Mouse (Mus musculus): Measurements from ENCODE around the gene Ncoa3.

Ncoa3 gene

DNA sequence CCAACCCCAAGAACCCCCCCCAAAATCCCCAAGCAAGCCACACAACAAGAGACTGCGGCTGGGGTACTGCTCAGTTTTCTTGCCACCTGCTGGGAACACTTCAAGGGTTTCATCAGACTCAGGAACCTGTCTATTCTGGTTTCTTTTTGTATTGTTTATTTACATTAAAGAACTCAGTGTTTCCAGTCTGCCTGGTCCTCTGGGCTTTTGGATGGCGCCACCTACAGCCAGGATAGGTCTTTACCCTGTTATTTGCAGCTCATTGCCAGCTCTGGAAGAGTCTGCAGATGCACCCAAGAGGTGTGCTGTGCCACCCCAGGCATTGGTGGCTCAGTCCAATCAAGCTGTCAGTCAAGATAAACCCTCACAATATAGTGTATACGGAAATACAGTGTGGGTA is 43.3 kb downstream of the Ncoa3 start:
- DNase-seq (ENCODE audit: low spot score), result no peak

- DNase-seq (ENCODE audit: low spot score), result no peak
These were observed 47.2 kb downstream of the Ncoa3 start for GRCm38 (mm10) chr2:166039681-166040080.

DNA sequence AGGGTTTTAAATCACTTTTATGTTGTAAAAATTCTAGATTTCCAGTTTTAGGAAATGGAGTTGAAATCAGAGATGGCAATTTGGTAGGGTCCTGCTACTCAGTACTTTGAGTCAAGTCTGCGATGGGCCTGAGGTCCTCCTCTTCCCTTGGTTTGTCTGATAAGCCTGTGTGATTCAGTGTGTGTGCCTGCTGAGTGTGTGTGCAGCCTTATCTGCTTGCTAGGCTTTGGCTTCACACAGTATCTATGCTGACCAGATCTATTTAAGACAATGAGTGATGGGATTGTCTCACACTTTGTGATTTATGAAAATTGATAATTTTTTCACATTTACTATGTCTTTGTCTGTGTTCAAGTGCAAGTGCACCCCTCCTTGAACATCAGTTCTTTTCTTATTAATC is 50.1 kb downstream of the Ncoa3 start:
- no peak for DNase-seq (ENCODE audit: low spot score)

DNA sequence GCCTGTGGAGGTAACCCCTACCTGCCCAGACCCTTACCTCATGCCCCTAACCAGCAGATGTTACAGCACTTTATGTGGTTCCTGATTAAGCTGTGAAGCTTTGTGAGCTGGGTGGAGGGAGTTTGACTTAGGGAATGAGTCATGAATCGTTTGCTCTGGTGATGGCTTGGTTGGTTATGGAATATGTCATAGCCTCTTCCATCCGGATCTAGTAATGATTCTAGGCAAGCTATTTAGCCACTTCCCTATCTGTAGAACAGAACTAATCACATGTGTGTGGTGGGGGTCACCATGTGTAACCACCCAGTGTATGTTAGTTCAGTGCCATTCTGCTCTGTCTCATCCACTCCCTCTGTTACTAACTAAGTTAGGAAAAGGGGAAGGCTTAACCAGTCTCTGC is 52.6 kb downstream of the Ncoa3 start:
- DNase-seq (ENCODE audit: low spot score), result no peak

DNA sequence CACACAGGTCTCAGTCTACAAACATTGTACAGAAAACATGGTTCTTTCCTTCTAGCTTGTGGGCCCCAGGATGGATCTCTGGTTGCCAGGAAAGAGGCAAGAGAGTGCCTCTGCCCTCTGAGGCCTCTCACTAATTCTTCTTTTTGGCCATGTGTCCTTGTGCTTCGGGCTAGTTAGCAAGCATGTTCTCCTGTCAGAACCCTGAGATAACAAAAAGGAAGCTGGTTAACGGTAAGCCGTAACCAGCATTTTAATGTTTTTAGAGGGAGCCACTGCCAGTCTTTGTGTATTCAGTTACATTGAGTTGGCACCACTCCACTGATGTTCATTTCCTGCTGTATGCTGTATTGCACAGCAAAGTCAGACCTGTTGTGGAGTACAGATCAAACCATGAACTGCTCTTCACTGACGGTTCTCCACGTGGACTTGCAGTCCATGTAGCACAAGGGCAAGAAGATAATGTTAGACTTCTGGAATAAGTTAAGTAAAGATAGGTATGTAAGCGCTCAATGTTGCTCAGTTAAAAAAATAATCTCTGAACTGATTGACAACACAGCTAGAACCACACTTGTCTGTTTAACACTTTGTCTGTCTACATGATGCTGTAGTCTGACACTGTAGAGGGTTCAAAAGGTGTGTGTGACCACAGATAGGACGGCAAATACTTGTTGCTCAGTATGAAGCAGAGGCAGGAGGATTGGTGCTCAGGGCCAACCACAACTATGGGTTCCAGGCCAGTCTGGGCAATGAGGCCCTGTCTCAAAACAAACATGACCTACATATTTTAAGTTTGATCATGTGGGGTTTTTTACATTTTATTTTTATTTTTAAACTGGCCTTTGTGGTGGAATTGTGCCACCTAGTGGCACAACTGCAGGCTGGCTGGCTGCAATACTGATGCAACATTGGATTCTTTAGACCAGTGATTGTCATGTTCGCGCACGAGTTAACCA is 53.4 kb downstream of the Ncoa3 start:
- DNase-seq (ENCODE audit: low spot score), result no peak

GRCm38 (mm10) chr2:166047931-166048330 is 55.5 kb downstream of the Ncoa3 start:
- no peak for DNase-seq (ENCODE audit: low spot score)

DNA sequence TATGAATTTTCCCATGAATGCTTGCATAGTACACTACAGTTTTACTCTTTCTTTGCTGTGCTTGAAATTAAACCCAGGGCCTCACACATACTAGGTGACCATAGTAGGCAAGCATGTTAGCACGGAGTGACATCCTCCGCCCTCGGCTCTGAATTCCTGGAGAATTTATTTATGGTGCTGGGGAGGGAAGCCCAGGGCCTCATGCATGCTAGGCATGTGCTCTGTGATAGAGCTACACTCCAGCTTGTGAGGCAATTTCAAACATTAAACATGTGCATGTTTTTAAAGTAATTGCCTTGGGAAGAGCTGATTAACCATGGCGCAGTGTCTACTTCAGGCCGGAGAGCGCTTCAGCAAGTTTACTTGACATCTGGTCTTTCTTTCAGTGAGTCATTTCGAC is 56.4 kb downstream of the Ncoa3 start:
- no peak for DNase-seq (ENCODE audit: low spot score)

GRCm38 (mm10) chr2:166051421-166051820 is 59.0 kb downstream of the Ncoa3 start:
- no peak for DNase-seq (ENCODE audit: low spot score)

DNA sequence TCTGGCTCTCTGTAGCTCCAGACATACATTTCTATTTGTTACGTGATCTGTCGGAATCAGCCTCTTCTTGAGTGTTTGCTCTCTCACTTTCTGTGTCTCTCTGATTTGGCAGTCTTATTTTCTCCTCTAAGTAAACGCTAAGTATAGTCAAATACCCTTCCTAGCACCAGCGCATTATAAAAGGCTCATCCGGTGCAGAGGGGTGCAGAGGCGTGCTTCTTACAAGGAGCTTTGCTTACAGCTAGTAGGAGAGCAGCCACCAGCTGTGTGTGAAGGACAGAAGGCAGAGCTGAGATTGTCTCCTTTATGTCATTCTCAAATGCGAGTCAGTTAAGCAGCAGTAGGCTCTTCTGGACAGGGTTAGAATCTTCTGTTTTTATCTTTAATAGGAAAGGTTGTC is 59.5 kb downstream of the Ncoa3 start:
- no peak for DNase-seq (ENCODE audit: low spot score)

GRCm38 (mm10) chr2:166054002-166054539 is 61.6 kb downstream of the Ncoa3 start:
- no peak for DNase-seq (ENCODE audit: low spot score)

- no peak for DNase-seq (ENCODE audit: low spot score)
These were observed 67.4 kb downstream of the Ncoa3 start for GRCm38 (mm10) chr2:166059684-166060423.

DNA sequence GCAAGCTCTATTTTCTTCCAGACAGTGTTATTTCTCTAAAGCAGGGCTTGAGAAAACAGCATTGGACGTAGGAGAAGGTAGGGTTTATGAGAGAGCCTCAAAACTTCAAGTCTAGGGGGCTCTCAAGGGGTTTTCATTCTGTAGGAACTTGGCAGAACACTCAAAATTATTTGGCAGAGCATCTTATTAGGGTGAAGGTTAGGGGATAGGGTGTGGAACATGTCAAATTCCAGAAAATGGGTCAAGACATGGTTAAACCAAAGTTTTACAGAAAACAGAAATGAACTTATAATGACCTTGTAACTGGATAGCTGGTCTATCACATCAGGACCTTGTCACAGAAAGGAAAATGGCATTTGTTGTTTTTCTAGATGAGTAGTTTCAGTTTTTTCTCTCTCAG is 69.6 kb downstream of the Ncoa3 start:
- DNase-seq (ENCODE audit: low spot score), result no peak

- no peak for DNase-seq (ENCODE audit: low spot score)
These were observed 70.0 kb downstream of the Ncoa3 start for GRCm38 (mm10) chr2:166062431-166062830.

- no peak for DNase-seq (ENCODE audit: low spot score)
These were observed 74.0 kb downstream of the Ncoa3 start for GRCm38 (mm10) chr2:166066434-166066833.

- DNase-seq (ENCODE audit: low spot score), result no peak
These were observed 75.8 kb downstream of the Ncoa3 start for GRCm38 (mm10) chr2:166068261-166068660.

- no peak for DNase-seq (ENCODE audit: low spot score)
These were observed 76.7 kb downstream of the Ncoa3 start for GRCm38 (mm10) chr2:166069164-166069563.

GRCm38 (mm10) chr2:166069738-166070137 is 77.3 kb downstream of the Ncoa3 start:
- DNase-seq (ENCODE audit: low spot score), result no peak

GRCm38 (mm10) chr2:166071481-166071880 is 79.0 kb downstream of the Ncoa3 start:
- DNase-seq (ENCODE audit: low spot score), result no peak

DNA sequence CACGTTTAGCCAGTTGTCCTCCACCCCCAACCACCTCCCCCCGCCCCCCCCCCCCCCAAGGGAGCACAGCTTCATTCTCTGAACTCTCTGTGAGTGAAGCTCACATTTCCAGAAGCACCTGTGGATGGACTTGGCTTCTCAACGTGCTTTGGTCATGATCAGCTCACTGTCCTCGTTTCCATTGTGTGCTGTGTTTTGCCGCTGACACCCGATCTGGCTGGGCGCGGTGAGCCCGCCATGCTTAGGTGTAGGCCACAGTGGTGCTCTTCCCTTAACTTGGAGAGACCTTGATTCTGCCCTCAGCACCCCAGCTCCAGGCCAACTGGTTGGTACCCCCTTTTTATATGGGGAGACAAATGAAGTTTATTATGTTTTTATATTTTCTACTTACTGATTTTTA is 79.5 kb downstream of the Ncoa3 start:
- no peak for DNase-seq (ENCODE audit: low spot score)

- no peak for DNase-seq (ENCODE audit: low spot score)
These were observed 80.6 kb downstream of the Ncoa3 start for GRCm38 (mm10) chr2:166073082-166073481.

DNA sequence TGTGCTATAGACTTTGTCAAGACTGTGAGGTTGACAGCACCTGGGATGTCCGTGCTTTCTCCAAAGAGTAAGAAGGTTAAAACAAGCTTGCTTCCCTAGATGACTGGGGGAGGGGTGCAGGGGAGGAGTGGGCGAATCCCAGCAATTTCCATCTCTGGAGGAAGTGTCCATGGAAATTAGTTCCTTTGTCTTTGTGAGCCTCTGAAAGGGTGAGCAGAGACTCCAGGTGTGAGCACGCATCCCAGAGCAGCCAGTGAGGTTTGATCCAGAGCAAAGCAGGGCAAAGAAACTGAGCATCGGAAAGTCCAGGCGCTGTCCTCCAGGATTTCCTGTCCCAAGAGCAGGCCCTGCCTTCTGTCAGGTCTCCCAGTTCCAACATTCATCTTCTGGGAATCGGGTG is 81.9 kb downstream of the Ncoa3 start:
- DNase-seq (ENCODE audit: low spot score), result no peak

DNA sequence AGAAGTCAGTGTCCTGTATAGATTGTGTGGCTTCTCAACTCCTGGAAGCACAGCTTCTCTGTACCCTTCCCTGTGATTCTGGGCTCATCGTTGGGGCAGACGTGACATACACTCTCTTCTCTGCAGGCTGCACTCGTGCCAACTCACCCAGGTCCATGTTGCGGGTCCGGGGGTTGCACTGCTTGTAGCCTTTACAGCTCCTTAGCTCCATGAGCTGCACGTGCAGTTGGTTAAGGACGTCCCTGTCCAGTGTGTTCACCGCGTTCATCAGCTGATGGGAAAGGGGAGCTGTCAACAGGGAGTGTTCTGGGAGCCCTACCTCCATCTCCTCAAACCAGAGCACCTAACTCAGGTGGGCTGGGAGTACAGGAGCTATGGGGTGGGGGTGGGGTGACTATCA is 84.9 kb downstream of the Ncoa3 start:
- DNase-seq (ENCODE audit: low spot score), result no peak

- no peak for DNase-seq (ENCODE audit: low spot score)
These were observed 86.8 kb downstream of the Ncoa3 start for GRCm38 (mm10) chr2:166079231-166079630.
